Mouse (Mus musculus) urinary bladder, postnatal 14 days (tissue): ENCODE measurements around the gene Acad11.

Experiments
- DNase-seq: peaks from one replicate; pipeline ENCODE4 v3.0.0; 2021; ENCODE audit warnings: low spot score

The Acad11 gene

DNA sequence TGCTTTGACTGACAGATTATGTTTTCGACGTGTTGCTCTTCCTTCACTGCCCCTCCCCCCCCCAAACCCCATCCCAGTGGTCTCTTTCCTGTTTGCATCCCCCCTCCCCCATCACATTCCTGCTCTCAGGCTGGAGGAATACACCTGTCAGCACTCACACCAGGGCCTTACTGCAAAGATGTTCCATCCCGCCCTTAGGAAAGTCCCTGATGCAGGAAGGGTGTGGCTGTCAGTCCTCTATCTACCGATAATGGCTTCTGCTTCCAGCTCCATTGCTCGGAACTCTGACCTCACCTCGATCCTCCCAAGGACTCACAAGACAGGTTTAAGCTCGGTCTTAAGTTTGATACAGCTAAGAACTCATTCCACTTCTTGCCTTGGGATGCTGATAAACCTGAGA is 83.5 kb downstream of the Acad11 start:
- DNase-seq: no peak

DNA sequence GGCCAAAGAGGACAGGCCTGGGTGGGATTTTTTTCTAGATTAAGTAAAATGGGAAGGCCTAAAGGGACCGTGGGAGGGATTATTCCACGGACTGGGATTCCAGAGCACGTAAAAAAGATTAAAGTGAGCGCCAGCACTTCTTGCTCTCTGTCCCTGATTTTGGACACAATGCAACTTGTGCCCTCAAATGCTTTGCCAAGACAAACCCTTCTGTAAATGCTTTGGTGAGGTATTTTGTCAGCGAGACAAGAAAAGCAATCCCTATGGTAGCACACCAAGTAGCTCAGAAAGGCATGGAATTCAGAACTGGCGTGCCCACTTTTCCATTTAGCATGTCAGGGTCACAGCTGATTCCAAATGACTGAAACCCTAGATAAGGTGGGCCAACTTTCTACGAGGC is 85.8 kb downstream of the Acad11 start:
- DNase-seq: no peak

DNA sequence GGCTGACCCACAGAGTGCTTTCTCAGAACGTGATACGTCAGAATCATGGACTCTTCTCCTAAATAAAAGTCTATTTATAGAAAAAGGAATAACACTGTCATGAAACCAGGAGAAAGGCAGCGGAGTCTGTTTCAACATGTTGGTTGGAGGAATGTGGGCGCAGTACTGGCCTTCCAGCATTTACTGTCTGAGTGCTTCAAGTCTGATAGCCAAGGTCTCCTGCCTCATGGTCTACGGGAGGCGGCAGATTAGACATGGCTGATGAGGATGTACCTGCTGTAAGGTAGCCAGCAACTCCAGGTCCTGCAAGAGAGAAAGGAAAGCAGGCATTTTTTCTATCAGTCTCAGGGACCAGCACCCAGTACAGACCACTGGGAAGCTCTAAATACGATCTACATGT is 88.9 kb downstream of the Acad11 start:
- DNase-seq: no peak

DNA sequence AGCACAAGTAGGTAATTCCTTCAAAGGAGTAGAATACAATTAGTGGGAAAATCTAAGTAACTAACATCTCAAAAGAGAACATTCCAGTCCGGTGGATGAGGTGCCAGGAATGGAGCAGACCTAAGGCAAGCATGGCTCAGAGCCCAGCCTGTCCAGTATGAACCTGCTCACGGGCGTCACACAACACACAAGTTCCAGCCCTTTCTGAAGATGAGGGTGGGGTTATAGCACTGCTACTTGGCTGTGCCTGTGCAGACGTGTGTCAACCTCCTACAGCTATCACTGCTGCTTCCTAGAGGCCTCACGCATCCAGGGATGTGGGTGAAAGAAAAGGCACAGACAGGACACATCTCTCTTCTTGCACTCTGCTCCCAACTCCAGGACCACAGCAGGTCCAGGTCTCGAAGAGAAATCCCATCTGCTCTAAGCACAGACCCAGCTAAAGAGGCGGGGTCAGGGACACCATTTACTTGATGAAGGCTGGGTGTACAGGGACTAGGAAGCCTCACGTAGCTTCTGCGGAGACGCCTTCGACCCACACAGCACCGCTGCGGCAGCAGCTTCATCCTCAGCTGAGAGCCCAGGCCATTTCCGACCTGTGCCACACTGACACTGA is 92.0 kb downstream of the Acad11 start:
- DNase-seq: no peak

DNA sequence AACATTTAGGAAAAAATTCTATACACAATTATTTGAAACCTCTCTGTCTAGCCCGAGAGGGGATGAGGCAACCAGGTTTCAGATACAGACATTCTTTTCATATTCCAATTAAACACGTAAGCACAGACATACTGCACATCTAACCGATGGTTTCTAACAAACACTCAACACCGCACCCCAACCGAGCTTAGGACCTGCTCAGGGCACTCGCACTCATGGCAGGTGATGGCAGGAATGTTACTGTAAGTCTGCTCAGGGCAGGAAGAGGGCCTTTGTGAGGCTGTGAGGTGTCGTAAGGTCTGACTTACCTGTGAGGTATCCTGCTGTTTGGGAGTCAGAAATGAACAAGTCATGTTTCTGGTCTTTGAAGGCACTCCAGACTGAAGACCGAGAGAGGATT is 93.3 kb downstream of the Acad11 start:
- no peak for DNase-seq

DNA sequence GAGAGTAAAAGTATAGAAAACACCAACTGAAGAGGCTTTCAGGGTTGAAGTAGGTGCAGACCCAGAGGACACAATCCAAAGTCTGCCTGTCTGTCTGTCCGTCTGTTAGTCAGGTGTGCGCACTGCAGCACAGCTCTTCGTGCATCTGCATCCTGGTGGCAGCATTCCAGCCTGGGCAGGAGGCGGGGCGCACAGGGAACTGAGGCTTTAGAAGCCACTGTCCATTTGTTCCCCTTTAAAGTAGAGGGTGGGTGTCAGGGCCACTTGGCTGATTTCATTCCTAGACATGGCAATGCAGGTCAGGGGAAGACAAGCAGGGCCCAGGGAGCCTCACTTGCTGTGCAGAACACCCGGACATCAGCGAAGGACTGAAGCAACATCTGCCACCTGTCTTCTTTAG is 94.1 kb downstream of the Acad11 start:
- no peak for DNase-seq

DNA sequence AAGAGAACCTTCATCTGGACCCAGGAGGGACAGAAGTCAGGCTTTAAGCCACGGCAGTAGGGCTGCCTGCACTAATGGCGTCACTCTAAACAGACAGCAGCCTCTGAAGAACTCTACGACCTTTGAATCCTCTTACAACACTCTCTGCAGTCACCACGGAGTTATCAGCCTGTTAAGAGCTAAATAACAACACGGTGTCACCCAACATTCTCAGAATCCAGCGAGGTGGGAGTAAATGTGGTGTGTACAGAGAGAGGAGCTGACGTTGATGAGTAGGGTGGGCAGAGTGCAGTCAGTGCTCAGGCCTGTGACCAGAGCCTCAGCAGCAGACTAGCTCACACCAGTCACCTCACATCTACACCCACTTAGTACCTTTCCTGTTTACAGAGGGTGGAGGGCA is 97.9 kb downstream of the Acad11 start:
- DNase-seq: no peak

DNA sequence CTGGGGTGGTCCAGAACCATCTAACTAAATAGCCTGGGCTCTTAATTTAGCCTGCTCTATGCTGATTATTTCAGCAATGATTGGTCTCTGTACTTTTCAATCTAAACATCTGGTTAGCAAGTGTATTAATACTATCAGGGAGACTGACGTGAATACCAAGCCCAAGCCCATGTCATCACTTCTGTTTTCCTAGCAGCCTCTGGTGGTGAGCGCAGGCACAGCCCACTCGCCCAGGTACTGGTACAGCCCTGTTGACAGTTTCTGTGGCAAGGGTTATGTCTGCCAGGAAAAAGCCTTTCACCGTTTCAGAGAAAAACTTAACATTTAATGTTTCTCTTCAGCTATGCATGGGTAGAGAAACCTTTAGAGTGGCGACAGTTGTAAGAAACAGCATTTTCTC is 101.0 kb downstream of the Acad11 start:
- no peak for DNase-seq

DNA sequence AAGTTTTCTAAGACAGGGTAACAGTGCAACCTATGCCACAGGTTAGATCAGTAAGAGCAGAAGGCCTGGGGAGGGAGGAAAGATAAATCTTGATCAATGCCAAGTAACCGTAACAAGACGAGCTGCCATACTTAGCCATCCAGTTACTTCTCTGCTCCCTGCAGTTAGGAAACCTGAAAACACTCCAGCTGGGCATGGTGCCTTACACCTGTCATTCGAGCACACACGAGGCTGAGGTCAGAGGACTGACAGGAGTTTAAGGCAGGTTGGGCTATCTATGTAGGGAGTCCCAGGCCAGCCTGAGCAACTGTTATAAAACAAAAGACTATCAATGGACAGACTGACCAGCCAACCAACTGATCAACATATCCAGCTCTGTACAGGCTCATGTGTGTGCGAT is 102.7 kb downstream of the Acad11 start:
- no peak for DNase-seq

DNA sequence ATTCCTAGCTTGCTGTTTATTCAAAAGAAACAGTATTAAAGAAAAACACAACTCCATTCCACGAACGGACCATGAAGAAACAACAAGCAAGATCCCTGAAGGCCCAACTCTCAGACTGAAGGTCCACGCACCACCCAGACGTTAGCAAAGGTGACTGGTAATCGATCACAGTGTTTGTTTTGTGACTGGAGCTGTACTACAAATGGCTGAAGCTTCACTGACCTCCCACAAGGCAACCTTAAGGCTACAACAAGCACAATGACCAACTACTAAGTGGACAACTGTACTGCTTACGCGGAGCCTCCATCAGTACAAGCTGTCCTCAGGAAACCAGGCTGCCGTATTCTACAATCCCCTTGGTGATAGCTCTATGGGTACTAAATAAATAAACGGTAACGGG is 106.8 kb downstream of the Acad11 start:
- DNase-seq: no peak

DNA sequence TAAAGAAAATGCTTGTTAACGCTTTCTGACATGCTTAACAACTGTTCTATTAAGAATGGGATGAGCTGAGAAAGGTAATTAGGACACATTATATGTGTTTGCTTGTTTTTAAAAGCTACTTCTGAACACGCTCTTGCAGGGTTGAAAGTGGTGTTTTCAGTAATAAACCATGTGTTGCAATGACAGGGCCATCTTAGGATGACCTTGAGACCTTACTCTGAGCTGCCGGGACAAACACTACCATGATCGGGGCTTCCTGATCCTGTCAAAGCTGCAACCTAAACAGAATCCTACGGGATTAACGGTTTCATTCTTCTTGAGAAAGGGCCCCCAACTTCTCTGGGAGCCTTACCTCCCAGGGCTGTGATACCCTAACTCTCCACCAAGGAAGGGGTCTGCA is 108.5 kb downstream of the Acad11 start:
- DNase-seq: no peak

DNA sequence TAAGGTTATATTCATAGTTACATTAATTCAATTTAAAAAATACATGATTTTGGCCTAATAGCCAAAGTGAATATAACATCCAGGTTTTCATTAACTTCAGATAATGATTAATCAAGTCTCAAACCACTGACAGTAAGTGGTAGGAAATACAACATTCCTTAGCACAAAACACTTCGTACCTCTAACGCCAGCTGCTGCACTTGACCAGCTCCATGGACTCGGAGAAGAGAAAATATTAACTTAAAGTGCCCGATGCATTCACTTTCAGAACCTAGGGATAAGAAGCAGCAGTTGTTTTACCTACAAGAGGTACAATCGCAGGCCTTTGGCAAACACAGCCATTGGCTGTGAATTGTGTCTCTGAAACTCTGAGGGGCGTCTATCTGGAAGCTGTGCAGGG is 109.2 kb downstream of the Acad11 start:
- no peak for DNase-seq
